Mouse (Mus musculus) hindbrain, embryonic 13.5 days (tissue): ENCODE data around the gene Olfr113. TPM values are rescaled to one million over a fixed set of nuclear protein-coding genes. Genes with fewer than 3 reads are reported as not detected.
"Not testable (repeated sequence)": the region's sequence is repeated elsewhere in the genome, so short reads cannot be mapped to it uniquely, and the experiment has no call there.

Experiments used
- ATAC-seq: fragments of 200-750 bp; cut with Nextera tagmentation; 2 replicates; pipeline ENCODE4 v1.8.0; 2017; ENCODE audit warnings: moderate TSS enrichment; ENCODE audit not compliant: low FRiP score
- H3K27ac ChIP-seq: fragments of 300-500 bp; sonication (generic); 2 replicates; pipeline ENCODE4 v1.5.1; 2015; ENCODE audit warnings: inconsistent platforms, mild to moderate bottlenecking, moderate library complexity
- H3K27me3 ChIP-seq: fragments of 300-500 bp; sonication (generic); 2 replicates; pipeline ENCODE4 v1.6.1; 2015; ENCODE audit warnings: mild to moderate bottlenecking, inconsistent platforms
- H3K36me3 ChIP-seq: fragments of 300-500 bp; sonication (generic); 2 replicates; pipeline ENCODE4 v1.6.1; 2015; ENCODE audit warnings: mild to moderate bottlenecking, inconsistent platforms
- H3K4me1 ChIP-seq: fragments of 300-500 bp; sonication (generic); replicated peaks from 2 replicates; pipeline ENCODE4 v1.6.1; 2015; ENCODE audit warnings: inconsistent platforms
- H3K4me2 ChIP-seq: fragments of 300-500 bp; sonication (generic); 2 replicates; pipeline ENCODE4 v1.6.1; 2015; ENCODE audit warnings: inconsistent platforms, mild to moderate bottlenecking, moderate library complexity
- H3K4me3 ChIP-seq: fragments of 300-500 bp; sonication (generic); 2 replicates; pipeline ENCODE4 v1.5.1; 2015; ENCODE audit warnings: mild to moderate bottlenecking, inconsistent platforms
- H3K9ac ChIP-seq: fragments of 300-500 bp; sonication (generic); 2 replicates; pipeline ENCODE4 v1.6.1; 2015; ENCODE audit warnings: mild to moderate bottlenecking, inconsistent platforms
- H3K9me3 ChIP-seq: fragments of 300-500 bp; sonication (generic); 2 replicates; pipeline ENCODE4 v1.6.1; 2016; ENCODE audit warnings: inconsistent platforms
- WGBS: fragments of 180-500 bp; shearing (Covaris S2); methylation state at CpG from one replicate; pipeline ENCODE4 v1.1.7; 2015; 5-methylcytosine and 5-hydroxymethylcytosine counted together
- polyA plus RNA-seq: library from polyadenylated mRNA; unstranded; fragments of >200 nt; fragmentation: Nextera tagmentation; extraction: Ambion mirVana; gene quantifications from 2 replicates; pipeline ENCODE4 v1.2.1, GENCODE M21; 2015

Olfr113 gene
- polyA plus RNA-seq = not detected in 2 replicates

GRCm38 (mm10) chr17:37577563-37577962 lies at the start of gene Olfr113:
Olfr113 (minus strand) TSS chr17:37577663.
- Histone ChIP-seq H3K36me3 (no peaks in the 10 kb centered on the region), H3K4me2 (no peak within 1 kb of the TSS), H3K4me1 (no peaks in the 10 kb centered on the region), H3K27ac (no peak within 1 kb of the TSS), H3K27me3 (no peaks in the 10 kb centered on the region), H3K9me3 (no peaks in the 10 kb centered on the region), H3K4me3 (no peak within 1 kb of the TSS), H3K9ac (no peak within 1 kb of the TSS)
- ATAC-seq = no peak

- no peak within 1 kb of the TSS for H3K4me2 ChIP-seq
- no peaks in the 10 kb centered on the region for H3K27me3 ChIP-seq
- peaks cover 5% of the 10 kb centered on the region; the same call in 1 of the 2 replicates for H3K9me3 ChIP-seq
- no peaks in the 10 kb centered on the region for H3K4me1 ChIP-seq
- H3K27ac ChIP-seq = no peak within 1 kb of the TSS
- H3K9ac ChIP-seq = no peak within 1 kb of the TSS
- no peak within 1 kb of the TSS for H3K4me3 ChIP-seq
- 81% methylated on average over 2 of the region's 2 CpGs for WGBS
- H3K36me3 ChIP-seq = no peaks in the 10 kb centered on the region
- no peak for ATAC-seq
Measured at GRCm38 (mm10) chr17:37627009-37627408, 49.5 kb upstream of the Olfr113 start, which contains the start of the genes Olfr115 and Olfr116. Olfr115 (minus strand) TSS chr17:37627109. Olfr116 (minus strand) TSS chr17:37627199.

- no peak within 1 kb of the TSS for H3K9ac ChIP-seq
- no peaks in the 10 kb centered on the region for H3K9me3 ChIP-seq
- H3K27ac ChIP-seq = no peak within 1 kb of the TSS
- no peaks in the 10 kb centered on the region for H3K36me3 ChIP-seq
- H3K4me3 ChIP-seq = no peak within 1 kb of the TSS
- no peaks in the 10 kb centered on the region for H3K4me1 ChIP-seq
- no peak within 1 kb of the TSS for H3K4me2 ChIP-seq
- ATAC-seq = no peak
- no peaks in the 10 kb centered on the region for H3K27me3 ChIP-seq
Measured at GRCm38 (mm10) chr17:37592643-37593042, 15.2 kb upstream of the Olfr113 start, which contains the start of gene Olfr114. Olfr114 (minus strand) TSS chr17:37592743.

- ATAC-seq = no peak
Measured at GRCm38 (mm10) chr17:37569351-37569750, 8.1 kb downstream of the Olfr113 start, which contains the start of gene Olfr112. Olfr112 (minus strand) TSS chr17:37569451.

GRCm38 (mm10) chr17:37558913-37559615 lies 18.4 kb downstream of the Olfr113 start:
- no peak overlapping the region for H3K4me2 ChIP-seq
- 64% methylated on average over 1 of the region's 1 CpGs for WGBS

More at GRCm38 (mm10) chr17:37569351-37569750, 8.1 kb downstream of the Olfr113 start, which contains the start of gene Olfr112:
- Histone ChIP-seq H3K4me2 (no peak within 1 kb of the TSS), H3K27ac (no peak within 1 kb of the TSS), H3K36me3 (no peaks in the 10 kb centered on the region), H3K27me3 (no peaks in the 10 kb centered on the region), H3K9me3 (no peaks in the 10 kb centered on the region), H3K9ac (no peak within 1 kb of the TSS), H3K4me3 (no peak within 1 kb of the TSS), H3K4me1 (no peaks in the 10 kb centered on the region)

GRCm38 (mm10) chr17:37543800-37544435 lies 33.5 kb downstream of the Olfr113 start:
- 70% methylated on average over 3 of the region's 3 CpGs for WGBS
- Histone ChIP-seq H3K9ac (no peak overlapping the region), H3K27me3 (no peaks in the 10 kb centered on the region), H3K4me1 (no peaks in the 10 kb centered on the region), H3K4me3 (no peak overlapping the region), H3K4me2 (no peak overlapping the region), H3K27ac (no peak overlapping the region), H3K36me3 (no peaks in the 10 kb centered on the region), H3K9me3 (no peaks in the 10 kb centered on the region)
- ATAC-seq = 0 out of 2 replicates have a peak, but pooled peaks have one; percentile 39

More at GRCm38 (mm10) chr17:37558913-37559615, 18.4 kb downstream of the Olfr113 start:
- Histone ChIP-seq H3K4me1 (no peaks in the 10 kb centered on the region), H3K4me3 (no peak overlapping the region), H3K36me3 (no peaks in the 10 kb centered on the region), H3K9me3 (no peaks in the 10 kb centered on the region), H3K27me3 (no peaks in the 10 kb centered on the region), H3K27ac (no peak overlapping the region), H3K9ac (no peak overlapping the region)
- ATAC-seq = no peak

GRCm38 (mm10) chr17:37541454-37542119 lies 35.9 kb downstream of the Olfr113 start:
- ATAC-seq = no peak
- no peaks in the 10 kb centered on the region for H3K4me1 ChIP-seq
- no peak overlapping the region for H3K4me3 ChIP-seq
- 71% methylated on average over 4 of the region's 4 CpGs for WGBS
- no peak overlapping the region for H3K9ac ChIP-seq
- no peaks in the 10 kb centered on the region for H3K27me3 ChIP-seq
- no peak overlapping the region for H3K4me2 ChIP-seq
- H3K36me3 ChIP-seq = no peaks in the 10 kb centered on the region
- H3K9me3 ChIP-seq = no peaks in the 10 kb centered on the region
- no peak overlapping the region for H3K27ac ChIP-seq

- 56% methylated on average over 1 of the region's 1 CpGs for WGBS
- ATAC-seq = not testable (repeated sequence)
Measured at GRCm38 (mm10) chr17:37538416-37538815, 39.0 kb downstream of the Olfr113 start.

GRCm38 (mm10) chr17:37535173-37535572 lies 42.3 kb downstream of the Olfr113 start:
- H3K27ac ChIP-seq = no peak overlapping the region
- H3K27me3 ChIP-seq = no peaks in the 10 kb centered on the region
- no peaks in the 10 kb centered on the region for H3K36me3 ChIP-seq
- no peaks in the 10 kb centered on the region for H3K9me3 ChIP-seq
- H3K4me3 ChIP-seq = no peak overlapping the region
- H3K4me1 ChIP-seq = no peaks in the 10 kb centered on the region
- no peak overlapping the region for H3K4me2 ChIP-seq
- no peak overlapping the region for H3K9ac ChIP-seq
- no peak for ATAC-seq

More at GRCm38 (mm10) chr17:37538416-37538815, 39.0 kb downstream of the Olfr113 start:
- H3K9me3 ChIP-seq, H3K27me3 ChIP-seq, H3K4me3 ChIP-seq, H3K27ac ChIP-seq, H3K4me1 ChIP-seq, H3K4me2 ChIP-seq, H3K9ac ChIP-seq, H3K36me3 ChIP-seq: not testable (repeated sequence)

- WGBS = 79% methylated on average over 1 of the region's 1 CpGs
- not testable (repeated sequence) for ATAC-seq, H3K4me2 ChIP-seq, H3K27ac ChIP-seq, H3K4me3 ChIP-seq, H3K9me3 ChIP-seq, H3K36me3 ChIP-seq, H3K9ac ChIP-seq, H3K27me3 ChIP-seq, H3K4me1 ChIP-seq
Measured at GRCm38 (mm10) chr17:37525427-37525826, 52.0 kb downstream of the Olfr113 start.

GRCm38 (mm10) chr17:37524612-37525011 lies 52.9 kb downstream of the Olfr113 start:
- H3K4me2 ChIP-seq, H3K9ac ChIP-seq, H3K9me3 ChIP-seq, H3K27me3 ChIP-seq, H3K4me1 ChIP-seq, H3K36me3 ChIP-seq, H3K4me3 ChIP-seq, ATAC-seq, H3K27ac ChIP-seq: not testable (repeated sequence)
